Mouse (Mus musculus): ENCODE measurements around the gene Slc9b1.

DNA sequence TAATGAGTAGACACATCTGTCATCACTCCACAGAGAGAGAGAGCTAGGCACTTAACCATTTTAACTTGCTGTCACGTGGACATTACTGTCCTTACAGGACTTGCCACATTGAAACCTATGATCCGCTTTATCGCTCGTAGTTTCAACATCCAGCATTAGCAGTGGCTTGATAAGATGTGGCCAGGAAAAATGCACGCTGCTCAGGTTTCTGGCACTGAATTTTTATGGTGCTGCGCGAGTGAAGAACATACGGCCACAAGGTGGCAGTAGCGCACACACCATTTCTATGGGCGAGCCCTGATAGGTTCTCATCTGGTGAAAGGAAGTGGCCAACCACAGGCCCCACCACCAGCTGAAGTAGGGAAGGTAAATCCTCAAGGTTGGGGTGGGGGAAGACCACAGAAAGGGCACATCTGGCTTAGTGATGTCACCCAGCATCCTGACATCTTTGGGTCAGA lies 54.4 kb downstream of the Slc9b1 start:
- TF ChIP-seq NRF1 (IDR thresholded peaks at IDR 0.05; ENCODE audit: insufficient read depth, low read depth, low read length, poor library complexity, severe bottlenecking) (no peak), USF1 (IDR thresholded peaks at IDR 0.05; ENCODE audit: low read depth, low read length) (peak; percentile 76), EP300 (IDR thresholded peaks at IDR 0.05; ENCODE audit: low read depth in 1 of 2, low read length in 2 of 2) (peak; percentile 29 to 46; a peak in 3 of 4 replicates), CTCF (IDR thresholded peaks at IDR 0.05 in 2 of 3, conservative IDR thresholded peaks at IDR 0.05 in 1 of 3; ENCODE audit: control insufficient read depth in 1 of 3, insufficient read depth in 1 of 3, low read depth in 2 of 3, low read length in 3 of 3, poor library complexity in 1 of 3, severe bottlenecking in 1 of 3) (peak; percentile 81 to 97 (median 90)), RAD21 (IDR thresholded peaks at IDR 0.05; ENCODE audit: low read depth, low read length) (peak; percentile 80), ELF1 (IDR thresholded peaks at IDR 0.05; ENCODE audit: low read depth, low read length) (no peak), MEF2A (IDR thresholded peaks at IDR 0.05; ENCODE audit: extremely low read depth, insufficient replicate concordance, low read depth, low read length, poor library complexity, severe bottlenecking) (no peak), HCFC1 (IDR thresholded peaks at IDR 0.05; ENCODE audit: low read depth, low read length) (0 out of 2 replicates have a peak, but pooled peaks have one; percentile 9), CHD1 (IDR thresholded peaks at IDR 0.05; ENCODE audit: low read depth, low read length) (no peak), POLR2A (IDR thresholded peaks at IDR 0.05; ENCODE audit: control insufficient read depth in 1 of 2, insufficient read depth in 1 of 2, low read depth in 1 of 2, low read length in 2 of 2, poor library complexity in 1 of 2) (no peak), SIN3A (IDR thresholded peaks at IDR 0.05; ENCODE audit: low read length) (peak; percentile 62; the same call in 1 of the 2 replicates), ZNF384 (IDR thresholded peaks at IDR 0.05; ENCODE audit: low read depth, low read length) (no peak), NELFE (IDR thresholded peaks at IDR 0.05; ENCODE audit: low read depth, low read length) (no peak), RCOR1 (IDR thresholded peaks at IDR 0.05; ENCODE audit: low read depth, low read length) (peak; percentile 48; the same call in 1 of the 2 replicates)
